Mouse (Mus musculus): Measurements from ENCODE around the gene Cebpa. TPM values are rescaled to one million over a fixed set of nuclear protein-coding genes. Genes with fewer than 3 reads are reported as not detected.

Cebpa gene
- total RNA-seq, 2 experiments from 2014 or later, result 2.0 to 2.7 TPM

DNA sequence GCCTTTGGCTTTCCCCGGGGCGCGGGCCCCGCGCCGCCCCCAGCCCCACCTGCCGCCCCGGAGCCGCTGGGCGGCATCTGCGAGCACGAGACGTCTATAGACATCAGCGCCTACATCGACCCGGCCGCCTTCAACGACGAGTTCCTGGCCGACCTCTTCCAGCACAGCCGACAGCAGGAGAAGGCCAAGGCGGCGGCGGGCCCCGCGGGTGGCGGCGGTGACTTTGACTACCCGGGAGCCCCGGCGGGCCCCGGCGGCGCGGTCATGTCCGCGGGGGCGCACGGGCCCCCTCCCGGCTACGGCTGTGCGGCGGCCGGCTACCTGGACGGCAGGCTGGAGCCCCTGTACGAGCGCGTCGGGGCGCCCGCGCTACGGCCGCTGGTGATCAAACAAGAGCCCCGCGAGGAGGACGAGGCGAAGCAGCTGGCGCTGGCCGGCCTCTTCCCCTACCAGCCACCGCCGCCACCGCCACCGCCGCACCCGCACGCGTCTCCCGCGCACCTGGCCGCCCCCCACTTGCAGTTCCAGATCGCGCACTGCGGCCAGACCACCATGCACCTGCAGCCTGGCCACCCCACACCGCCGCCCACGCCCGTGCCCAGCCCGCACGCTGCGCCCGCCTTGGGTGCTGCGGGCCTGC lies 533 bp downstream of the Cebpa start:
- DNase-seq, result peak; percentile 20
- intact Hi-C loops (cut with DNase I), result loop anchor here (5.0 kb wide), 1 partner anchor 48 kb away; no protein-coding TSS in a partner anchor

DNA sequence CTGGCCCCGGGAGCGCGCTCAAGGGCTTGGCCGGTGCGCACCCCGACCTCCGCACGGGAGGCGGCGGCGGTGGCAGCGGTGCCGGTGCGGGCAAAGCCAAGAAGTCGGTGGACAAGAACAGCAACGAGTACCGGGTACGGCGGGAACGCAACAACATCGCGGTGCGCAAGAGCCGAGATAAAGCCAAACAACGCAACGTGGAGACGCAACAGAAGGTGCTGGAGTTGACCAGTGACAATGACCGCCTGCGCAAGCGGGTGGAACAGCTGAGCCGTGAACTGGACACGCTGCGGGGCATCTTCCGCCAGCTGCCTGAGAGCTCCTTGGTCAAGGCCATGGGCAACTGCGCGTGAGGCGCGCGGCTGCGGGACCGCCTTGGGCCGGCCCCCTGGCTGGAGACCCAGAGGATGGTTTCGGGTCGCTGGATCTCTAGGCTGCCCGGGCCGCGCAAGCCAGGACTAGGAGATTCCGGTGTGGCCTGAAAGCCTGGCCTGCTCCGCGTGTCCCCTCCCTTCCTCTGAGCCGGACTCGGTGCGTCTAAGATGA lies 1.1 kb downstream of the Cebpa start:
- DNase-seq, result peak; percentile 23
- intact Hi-C loops (cut with DNase I), result no loop called here

DNA sequence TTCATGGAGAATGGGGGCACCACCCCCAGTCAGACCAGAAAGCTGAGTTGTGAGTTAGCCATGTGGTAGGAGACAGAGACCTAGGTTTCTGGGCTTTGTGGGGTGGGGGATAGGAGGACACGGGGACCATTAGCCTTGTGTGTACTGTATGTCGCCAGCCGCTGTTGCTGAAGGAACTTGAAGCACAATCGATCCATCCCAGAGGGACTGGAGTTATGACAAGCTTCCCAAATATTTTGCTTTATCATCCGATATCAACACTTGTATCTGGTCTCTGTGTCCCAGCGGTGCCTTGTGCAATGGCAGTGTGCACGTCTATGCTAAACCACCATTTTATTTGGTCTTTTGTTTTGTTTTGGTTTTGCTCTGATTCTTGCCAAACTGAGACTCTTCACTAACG lies 2.1 kb downstream of the Cebpa start:
- intact Hi-C loops (cut with DNase I), result no loop called here
- no peak for DNase-seq

DNA sequence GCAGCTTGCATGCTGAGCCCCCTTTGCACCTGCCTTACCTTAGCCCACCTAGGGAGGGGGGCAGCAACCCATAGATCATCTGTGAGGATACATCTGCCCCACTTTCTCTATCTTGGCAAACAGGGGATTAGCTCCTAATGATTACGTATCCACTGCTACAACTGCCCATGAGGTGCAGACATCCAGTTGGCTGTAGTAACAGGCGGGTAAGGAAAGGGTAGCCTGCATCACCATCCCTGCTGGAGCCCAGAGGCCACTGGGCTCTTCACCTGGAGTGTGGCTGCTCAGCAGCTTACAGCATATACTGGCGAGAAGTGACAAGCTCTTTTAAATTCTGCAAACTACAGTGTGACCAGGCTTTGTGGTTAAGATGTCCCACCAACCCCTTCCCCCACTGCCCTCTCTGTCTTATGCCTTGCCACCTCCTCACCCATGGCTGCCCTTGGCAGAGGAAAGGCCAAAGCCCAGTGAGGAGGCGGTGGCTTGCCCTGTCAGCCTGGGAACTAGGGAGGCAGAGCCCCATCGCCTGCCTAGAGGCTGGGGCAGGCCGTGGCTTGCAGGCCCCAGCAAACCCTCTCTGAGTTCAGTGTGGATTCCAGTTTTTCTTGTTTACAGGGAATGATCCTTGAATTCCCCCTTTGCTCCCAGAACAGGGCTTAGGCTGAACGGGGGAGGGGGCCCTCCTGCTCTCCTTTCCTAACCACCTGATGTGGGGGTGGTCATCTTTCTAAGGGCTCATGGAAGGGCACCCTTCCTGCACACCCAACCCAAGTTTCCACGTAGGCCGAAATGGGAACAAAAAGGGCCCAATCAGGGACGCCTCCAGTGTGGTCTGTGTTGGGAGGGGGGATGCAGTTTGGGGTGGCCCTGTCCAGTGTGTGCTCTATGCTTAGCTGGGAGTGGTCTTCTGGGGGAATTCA lies 3.6 kb downstream of the Cebpa start:
- intact Hi-C loops (cut with DNase I), result no loop called here
- no peak for DNase-seq

DNA sequence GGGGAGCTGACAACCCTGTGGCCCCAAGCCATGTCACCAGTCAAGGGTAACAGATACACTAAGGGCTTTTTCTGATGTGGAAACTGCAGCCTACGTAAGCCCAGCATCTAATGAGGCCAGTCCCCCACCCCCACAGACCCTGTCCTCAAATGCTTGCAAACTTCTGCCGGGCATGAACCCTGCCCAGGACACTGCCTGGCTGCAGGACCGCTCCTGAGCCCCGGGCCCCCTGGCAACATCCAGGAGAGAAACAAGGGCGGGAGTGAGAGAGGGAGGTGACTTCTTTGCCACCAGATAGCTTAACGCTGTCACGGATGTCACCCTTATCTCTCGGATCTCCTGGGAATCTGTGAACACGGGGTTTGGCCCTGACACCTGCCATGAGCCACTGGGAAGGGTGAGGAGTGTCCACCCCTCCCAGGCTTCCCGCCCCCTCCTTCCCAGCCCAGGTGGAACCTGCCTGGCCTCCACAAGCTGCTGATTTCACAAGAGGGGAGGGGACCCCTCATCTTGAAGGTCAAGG lies 4.4 kb downstream of the Cebpa start:
- no peak for DNase-seq
- intact Hi-C loops (cut with DNase I), result no loop called here

DNA sequence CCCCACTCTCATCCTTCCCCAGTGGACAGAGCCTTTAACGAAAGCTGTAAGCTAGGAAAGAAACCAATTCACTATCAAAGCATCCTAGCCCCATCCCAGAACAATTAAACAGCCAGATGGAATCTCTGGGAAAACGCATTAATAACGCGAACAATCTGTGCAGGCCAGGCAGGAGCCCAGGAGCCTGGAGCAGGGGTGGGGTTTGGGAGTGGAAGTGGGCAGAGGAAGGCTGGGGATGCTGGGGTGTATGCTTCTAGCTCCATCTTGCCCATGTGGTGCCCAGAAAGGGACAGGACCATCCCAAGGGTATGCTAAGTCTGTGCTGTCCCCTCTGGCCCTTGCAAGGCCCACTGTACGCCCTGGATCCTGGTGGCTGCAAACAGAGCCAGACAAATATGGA lies 5.1 kb downstream of the Cebpa start:
- intact Hi-C loops (cut with DNase I), result no loop called here

DNA sequence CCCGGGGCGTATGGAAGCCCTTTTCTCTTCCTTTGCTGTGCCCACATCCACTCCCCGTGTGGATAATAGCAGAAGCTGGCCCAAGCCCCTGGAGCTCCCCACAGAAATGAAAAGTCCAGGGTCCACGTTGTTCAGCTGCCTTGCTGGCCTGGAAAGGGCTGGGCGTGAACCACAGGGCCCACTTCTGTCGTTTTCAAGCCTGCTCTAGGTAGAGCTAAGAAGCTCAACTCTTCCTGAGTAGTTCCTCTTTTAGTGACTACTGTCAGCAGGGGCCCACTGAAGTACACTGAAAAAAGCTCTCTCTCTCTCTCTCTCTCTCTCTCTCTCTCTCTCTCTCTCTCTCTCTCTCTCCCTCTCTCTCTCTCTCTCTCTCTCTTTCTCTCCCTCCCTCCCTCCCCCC lies 5.7 kb downstream of the Cebpa start:
- no peak for DNase-seq
- intact Hi-C loops (cut with DNase I), result no loop called here

More for the DNA sequence above, 5.1 kb downstream of the Cebpa start:
- no peak for DNase-seq

DNA sequence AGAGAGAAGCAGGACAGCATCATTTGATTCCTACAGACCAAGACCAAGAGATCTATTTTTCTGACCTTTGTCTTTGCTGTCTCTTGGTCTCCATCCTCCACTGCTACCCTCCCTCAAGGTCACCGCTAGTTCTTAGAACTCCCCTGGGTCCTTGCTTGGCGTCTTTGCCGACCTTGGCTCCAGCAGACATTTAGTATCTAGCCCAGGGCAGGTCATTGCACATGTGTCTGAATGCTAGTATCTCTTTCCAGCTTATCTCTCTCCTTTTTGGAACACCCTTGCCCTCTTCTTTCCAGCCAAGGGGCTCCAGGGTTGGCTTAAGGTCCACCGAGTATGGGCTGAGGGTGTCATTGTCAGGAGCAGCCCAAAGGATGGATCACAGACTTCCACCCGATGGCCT lies 6.9 kb downstream of the Cebpa start:
- DNase-seq, result no peak
- intact Hi-C loops (cut with DNase I), result no loop called here

DNA sequence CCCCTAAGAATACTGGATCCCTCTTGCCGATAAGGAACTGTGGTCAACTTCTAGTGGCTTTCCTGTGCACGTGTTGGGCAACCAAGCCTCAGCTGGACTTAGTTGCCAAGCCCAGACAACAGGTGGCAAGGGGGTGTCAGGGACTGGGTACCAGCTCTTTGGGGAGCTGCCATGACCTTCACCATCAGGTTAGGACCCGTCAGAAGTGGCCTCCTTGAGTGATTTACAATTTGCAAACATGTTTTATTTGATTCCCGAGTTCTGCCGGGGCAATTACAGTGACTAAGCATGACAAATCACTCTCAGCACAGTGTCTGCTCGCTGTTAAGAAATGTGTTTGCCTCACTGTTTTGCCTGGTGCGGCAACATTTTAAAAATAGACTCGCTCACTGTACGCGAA lies 7.9 kb downstream of the Cebpa start:
- DNase-seq, result no peak
- intact Hi-C loops (cut with DNase I), result no loop called here

DNA sequence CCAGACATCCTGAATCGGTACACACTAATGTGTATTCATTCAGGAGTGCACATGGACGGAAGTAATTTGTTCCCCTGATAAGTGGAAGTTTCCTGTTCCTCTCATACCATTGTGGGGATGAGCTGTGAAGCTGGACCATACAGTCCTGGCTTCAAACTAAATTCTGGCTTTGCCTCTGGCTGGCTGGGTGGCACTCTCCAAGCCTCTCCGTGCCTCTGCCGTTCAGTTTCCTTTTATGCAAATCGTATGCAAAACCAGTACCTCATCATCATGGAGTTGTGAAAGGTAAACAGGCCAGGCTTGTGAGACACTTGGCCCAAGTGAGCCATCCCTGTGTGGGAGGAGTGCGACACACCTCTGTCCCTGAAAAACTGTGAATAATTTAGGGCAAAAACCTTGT lies 8.6 kb downstream of the Cebpa start:
- intact Hi-C loops (cut with DNase I), result no loop called here
- DNase-seq, result no peak

DNA sequence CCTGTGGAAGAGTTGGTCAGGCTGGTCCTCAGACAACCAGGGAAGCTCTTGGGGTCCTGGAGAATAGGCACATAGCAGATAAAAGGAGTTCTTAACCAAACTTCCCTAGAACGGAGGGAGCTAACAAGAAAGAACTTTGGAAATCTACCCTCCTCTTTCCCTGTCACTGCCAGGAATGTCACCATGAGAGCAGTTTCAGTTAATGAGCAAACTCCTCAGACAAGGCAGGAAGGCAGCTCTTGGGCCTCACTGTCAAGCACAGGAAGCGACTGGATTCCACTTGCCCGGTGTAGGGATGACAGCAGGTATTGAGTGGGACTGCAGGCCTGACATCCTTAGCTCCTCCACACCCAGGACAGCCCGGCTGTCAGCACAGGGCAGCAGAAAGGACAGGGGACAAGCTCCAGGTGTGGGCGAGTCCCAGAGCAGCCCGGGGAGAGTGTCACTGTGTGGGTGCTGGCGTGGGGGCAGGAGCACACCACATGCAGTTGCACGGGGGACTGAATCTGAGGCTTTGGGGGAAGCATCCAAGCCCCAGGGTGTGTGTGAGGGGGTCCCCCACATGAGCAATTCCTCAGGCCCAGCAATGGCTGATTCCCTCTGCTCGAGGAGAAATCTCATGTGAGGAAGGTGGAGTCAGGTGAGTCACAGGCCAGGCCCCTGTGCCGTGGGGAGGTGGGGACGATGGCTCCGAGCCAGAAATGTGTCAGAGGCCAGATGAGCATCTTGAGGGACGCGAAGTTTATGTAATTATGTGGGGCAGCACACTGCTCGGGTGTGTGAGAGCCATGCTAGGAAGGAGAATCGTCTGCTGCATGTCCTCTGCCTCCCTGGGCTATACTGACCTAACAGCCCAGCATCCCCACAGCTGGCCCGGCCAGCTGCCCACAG lies 9.8 kb downstream of the Cebpa start:
- no peak for DNase-seq
- intact Hi-C loops (cut with DNase I), result no loop called here

DNA sequence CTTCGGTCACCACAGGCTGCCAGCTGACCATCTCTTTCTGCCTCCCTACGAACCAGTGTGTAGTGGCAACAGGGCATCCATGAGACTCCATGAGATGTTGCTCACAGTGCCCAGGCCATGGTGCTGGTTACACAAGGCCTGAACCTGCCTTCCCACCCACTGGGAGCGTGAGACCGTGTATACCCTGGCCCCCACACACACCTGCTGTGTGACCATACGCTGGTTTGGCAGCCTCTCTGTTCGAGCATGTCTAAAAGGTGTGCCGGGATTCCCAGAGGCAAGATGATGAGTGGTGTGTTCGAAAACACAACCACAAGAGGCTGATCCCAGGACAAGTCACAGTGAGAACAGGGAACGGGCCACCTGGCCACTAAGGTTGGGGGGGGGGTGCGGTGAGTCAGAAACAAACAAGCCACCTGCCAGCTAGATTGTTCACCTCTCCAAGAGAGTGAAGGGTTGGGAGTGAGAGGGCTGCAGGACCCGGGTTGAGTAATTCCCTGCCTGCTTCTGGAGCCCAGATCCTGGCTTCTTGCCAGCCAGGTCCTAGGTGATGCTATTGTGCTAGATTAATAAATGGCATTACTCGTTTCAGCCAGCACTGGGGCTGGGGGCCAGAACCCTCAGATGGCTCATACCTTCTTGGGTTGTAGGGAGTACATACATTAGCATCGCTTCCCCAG lies 11.1 kb downstream of the Cebpa start:
- DNase-seq, result no peak

DNA sequence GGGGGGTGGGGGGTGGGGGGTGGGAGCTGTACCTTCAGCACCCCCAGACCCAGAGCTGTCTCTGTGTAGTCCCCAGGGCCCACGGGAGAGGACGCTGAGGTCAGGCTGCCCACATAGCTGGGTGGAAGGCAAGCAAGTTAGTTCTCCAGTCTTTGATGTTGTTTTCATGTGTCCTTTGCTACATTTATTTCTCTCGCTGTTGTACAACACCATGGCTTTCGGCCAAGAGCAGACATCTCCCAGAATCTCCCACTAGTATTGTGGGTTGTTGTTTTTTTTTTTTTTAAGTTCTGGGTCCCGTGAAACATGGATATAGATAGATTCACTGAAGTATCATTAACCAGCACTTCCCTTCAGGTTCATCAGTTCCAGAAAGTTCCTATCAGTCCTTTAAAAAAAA lies 11.8 kb downstream of the Cebpa start:
- DNase-seq, result no peak
- intact Hi-C loops (cut with DNase I), result no loop called here

More for the DNA sequence above, 11.1 kb downstream of the Cebpa start:
- intact Hi-C loops (cut with DNase I), result no loop called here

DNA sequence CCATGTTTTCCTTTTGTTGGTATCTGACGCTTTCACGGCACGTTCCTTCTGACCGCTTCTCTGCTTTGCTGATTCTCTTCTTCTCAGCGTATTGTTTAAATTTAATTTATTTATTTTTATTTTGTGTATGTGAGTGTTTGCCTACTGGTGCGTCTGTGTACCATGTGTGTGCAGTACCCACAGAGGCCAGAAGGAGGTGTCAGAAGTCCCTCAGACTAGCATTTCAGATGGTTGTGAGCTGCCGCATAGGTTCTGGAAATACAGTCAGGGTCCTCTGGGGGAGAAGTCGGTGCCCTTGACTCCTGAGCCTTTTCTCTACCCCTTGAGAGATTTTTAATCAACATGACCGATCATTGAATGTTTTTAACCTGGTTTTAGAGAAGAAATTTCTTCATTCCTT lies 12.5 kb downstream of the Cebpa start:
- intact Hi-C loops (cut with DNase I), result no loop called here
- DNase-seq, result no peak

DNA sequence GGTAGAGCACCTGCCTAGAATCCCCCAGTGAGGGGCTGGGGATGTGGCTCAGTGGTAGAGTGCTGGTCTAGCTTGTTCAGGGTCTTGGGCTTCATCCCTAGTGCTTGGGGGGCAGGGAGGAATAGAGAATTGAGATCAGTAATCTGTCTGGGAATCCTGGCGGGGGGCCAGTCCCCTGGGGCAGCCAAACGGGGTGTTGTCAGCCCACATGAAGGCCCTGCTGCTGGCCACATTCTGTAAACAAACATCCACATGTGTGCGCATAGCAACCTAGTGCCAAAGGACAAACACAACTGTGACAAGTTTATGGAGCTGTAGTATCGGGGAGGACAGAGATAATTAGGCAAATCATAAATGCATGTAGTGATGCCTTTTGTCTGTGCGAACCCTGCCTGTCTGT lies 15.5 kb downstream of the Cebpa start:
- intact Hi-C loops (cut with DNase I), result no loop called here
- no peak for DNase-seq

DNA sequence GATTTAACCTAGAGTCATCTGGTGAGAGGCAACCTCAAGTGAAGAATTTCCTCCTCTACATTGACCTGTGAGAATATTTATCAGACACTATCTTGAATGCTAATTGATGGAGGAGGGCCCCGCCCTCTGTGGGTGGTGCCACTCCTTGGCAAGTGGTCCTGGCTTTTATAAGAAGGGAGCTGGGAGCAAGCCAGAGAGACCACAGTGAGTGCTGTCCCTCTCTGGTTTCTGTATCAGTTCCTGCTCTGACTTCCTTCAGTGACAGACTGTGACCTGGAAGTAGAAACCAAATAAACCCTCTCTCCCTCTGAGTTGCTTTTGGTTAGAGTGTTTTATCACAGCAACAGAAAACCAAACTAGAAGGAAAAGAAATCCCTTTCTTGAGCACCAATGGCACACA lies 18.4 kb downstream of the Cebpa start:
- DNase-seq, result no peak
- intact Hi-C loops (cut with DNase I), result no loop called here

DNA sequence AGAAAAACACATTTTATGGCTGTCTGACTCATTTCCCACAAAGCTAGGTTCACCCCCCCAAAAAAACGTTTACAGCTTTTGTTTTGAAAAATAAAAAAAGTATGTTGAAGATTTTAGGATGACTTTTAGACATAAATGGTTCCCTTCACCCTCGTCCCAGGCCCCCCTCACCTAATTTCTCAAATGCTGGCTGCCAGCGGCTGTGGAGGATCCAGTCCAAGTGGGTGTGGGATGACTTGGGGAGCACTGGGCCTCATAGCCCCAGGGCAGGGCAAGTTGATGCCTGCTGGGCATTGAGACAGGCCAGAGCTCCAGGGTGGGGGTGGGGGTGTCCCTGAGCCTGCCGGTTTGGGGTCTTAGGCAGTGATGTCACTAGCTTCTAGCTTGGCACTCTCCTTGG lies 19.4 kb downstream of the Cebpa start:
- intact Hi-C loops (cut with DNase I), result no loop called here
- no peak for DNase-seq

DNA sequence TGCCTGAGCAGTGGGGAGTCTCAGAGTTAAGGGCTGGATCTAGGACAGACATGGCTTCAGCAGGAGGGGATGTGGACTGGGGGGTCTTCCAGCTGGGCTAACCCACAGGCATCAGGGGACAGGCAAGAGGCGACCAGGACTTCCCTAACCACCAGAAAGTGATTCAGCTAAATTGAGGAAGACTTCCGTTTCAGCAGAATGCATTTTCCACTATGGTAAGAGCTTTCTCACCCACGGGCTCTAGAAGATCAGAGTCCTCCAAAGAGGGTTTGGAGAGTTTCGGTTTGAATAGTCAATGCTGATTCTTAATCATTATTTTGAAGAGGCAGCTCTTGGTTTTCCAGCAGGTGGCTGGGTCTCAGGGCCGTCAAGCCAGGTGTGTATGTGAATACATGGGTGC lies 20.8 kb downstream of the Cebpa start:
- no peak for DNase-seq
- intact Hi-C loops (cut with DNase I), result no loop called here

DNA sequence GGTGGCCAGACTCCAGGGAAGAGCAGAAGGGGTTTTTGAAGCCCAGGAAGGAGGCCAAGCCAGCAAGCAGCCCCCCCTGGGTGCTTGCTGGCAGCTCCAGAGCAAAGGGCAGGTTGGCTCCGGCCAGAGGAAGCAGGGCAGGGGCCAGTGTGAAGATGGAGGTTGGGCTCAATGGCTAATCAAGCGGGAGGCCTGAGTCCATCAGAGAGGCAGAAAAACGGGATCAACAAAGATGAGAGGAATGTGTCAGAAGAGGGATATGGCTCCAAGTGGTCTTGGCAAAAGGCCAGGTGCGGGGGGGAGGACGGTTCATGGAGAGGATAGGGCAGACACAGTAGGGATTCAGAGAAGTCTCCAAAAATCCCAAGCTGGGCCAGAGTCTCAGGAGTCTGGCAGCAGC lies 22.4 kb downstream of the Cebpa start:
- intact Hi-C loops (cut with DNase I), result no loop called here

DNA sequence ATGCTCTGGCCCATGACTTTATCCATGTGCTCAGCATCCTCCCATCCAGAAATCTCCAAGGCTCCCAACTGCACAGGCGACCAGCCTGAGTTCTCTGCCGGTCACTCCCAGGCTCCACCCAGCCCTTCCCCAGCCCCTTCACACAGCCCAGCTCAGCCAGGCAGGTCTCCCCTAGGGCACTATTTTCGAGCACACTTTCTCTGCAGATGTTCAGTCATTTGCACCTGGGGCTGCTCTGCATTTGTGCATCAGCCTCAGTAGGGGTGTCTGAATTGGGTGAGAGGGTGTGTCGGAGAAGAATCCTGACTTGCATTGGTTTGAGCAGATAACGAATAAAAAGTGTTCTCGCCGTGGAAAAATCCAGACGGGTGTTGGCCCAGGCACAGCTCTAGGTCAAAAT lies 23.4 kb downstream of the Cebpa start:
- DNase-seq, result no peak
- intact Hi-C loops (cut with DNase I), result no loop called here

More for the DNA sequence above, 22.4 kb downstream of the Cebpa start:
- DNase-seq, result peak; percentile 37

Data from left cerebral cortex, postnatal 4 days (tissue).